Mouse (Mus musculus): ENCODE measurements around the gene Tbx15.

GRCm38 (mm10) chr3:99239301-99240045 is 708 bp upstream of the Tbx15 start:
- no peak for TF ChIP-seq CTCF (IDR thresholded peaks at IDR 0.05; ENCODE audit: borderline replicate concordance, insufficient read depth, low read depth, low read length)
- TF ChIP-seq POLR2A (IDR thresholded peaks at IDR 0.05; ENCODE audit: borderline replicate concordance, insufficient read depth, low read length), result no peak
